In the genomic region with DNA sequence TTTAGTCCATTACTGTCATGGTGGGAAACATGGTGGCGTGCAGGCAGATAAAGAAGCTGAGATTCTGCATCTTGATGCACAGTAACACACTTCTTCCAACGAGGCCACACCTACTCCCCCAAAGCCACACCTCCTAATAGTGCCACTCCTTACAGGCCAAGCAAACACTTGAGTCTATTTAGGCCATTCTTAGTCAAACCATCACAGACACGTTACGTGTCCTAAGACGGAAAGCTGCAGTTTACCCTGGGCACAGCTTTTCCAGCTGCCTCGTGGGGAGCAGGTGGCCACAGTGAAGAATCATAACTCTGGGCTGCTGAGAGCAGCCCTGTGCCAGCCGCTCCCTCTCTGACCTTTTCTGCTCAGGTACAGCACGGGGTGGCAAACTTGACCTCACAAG, we compare ENCODE assay signal across 24 mouse cellular contexts. TPM values are rescaled to one million over a fixed set of nuclear protein-coding genes. Genes with fewer than 3 reads are reported as not detected.
A peak's percentile ranks its signal among the peaks of the same experiment; 100 is the strongest.
DNase-seq lines count a peak whose midpoint lies in the region; ATAC-seq and TF ChIP-seq lines count a peak whose summit lies in the region.
"Had no signal": no experiment of that assay in that cellular context is flagged by ENCODE, and none has a peak within 500 bp of the region (broad histone marks: within the 10 kb centered on the region; RNA-seq: fewer than 3 reads in every experiment).

No protein-coding gene starts in this region.

- no peak overlapping the region for H3K4me2 ChIP-seq in liver, embryonic 11.5 days
- H3K4me2 ChIP-seq: forebrain, embryonic 13.5 days; heart, embryonic 12.5 days; heart, embryonic 15.5 days; hindbrain, embryonic 13.5 days had no signal

- no peak for TF ChIP-seq CTCF in lung, adult 2 months (IDR thresholded peaks at IDR 0.05; ENCODE audit: insufficient read depth, low read length)

- no peaks in the 10 kb centered on the region for H3K27me3 ChIP-seq in liver, embryonic 11.5 days (replicated peaks; ENCODE audit: control insufficient read depth, insufficient read depth, low read length)
- H3K27me3 ChIP-seq: forebrain, embryonic 13.5 days; heart, embryonic 12.5 days; heart, embryonic 15.5 days had no signal

- no peak overlapping the region for H3K27ac ChIP-seq in liver, embryonic 11.5 days (ENCODE audit: low read depth, low read length)
- H3K27ac ChIP-seq: forebrain, embryonic 10.5 days; forebrain, embryonic 13.5 days; heart, embryonic 15.5 days; hindbrain, embryonic 10.5 days; hindbrain, embryonic 13.5 days had no signal

- H3K9me3 ChIP-seq in liver, embryonic 11.5 days (ENCODE audit: control insufficient read depth, low read length): no peaks in the 10 kb centered on the region
- H3K9me3 ChIP-seq: forebrain, embryonic 10.5 days; forebrain, embryonic 13.5 days; heart, embryonic 12.5 days; heart, embryonic 15.5 days; hindbrain, embryonic 10.5 days; hindbrain, embryonic 13.5 days had no signal

- no peak for ATAC-seq in liver, embryonic 11.5 days (replicated peaks; ENCODE audit: low FRiP score)
- ATAC-seq: CD4-positive, CD25-positive, alpha-beta regulatory T cell, adult 4 months; forebrain, embryonic 13.5 days; forebrain, postnatal 0 days; hindbrain, embryonic 16.5 days had no signal

- no peak overlapping the region for H3K4me3 ChIP-seq in lung, adult 2 months (replicated peaks; ENCODE audit: extremely low read depth, low read depth, low read length)
- no peak overlapping the region for H3K4me3 ChIP-seq in liver, embryonic 11.5 days (ENCODE audit: low read depth, low read length)
- H3K4me3 ChIP-seq: forebrain, embryonic 10.5 days; forebrain, embryonic 13.5 days; heart, embryonic 12.5 days; heart, embryonic 15.5 days; hindbrain, embryonic 10.5 days; hindbrain, embryonic 13.5 days had no signal

- no peak overlapping the region for H3K9ac ChIP-seq in liver, embryonic 11.5 days (ENCODE audit: low read depth, low read length)
- H3K9ac ChIP-seq: forebrain, embryonic 13.5 days; forebrain, postnatal 0 days; heart, embryonic 12.5 days; heart, embryonic 15.5 days; hindbrain, embryonic 13.5 days had no signal

- peaks cover 3% of the 10 kb centered on the region; the same call in 1 of the 2 replicates for H3K36me3 ChIP-seq in liver, embryonic 11.5 days (ENCODE audit: control insufficient read depth, insufficient read depth, low read length)

- 64% methylated on average over 8 of the region's 8 CpGs for WGBS in lung, adult 2 months
- WGBS in liver, embryonic 11.5 days: 86% methylated on average over 8 of the region's 8 CpGs

- peaks cover 3% of the 10 kb centered on the region; the same call in 1 of the 2 replicates for H3K4me1 ChIP-seq in lung, adult 2 months (ENCODE audit: control insufficient read depth, insufficient read depth, low read length)
- peaks cover 4% of the 10 kb centered on the region; the same call in 1 of the 2 replicates for H3K4me1 ChIP-seq in liver, embryonic 11.5 days (replicated peaks; ENCODE audit: control insufficient read depth, insufficient read depth, low read length)

- peak; percentile 55 to 67 for DNase-seq in lung, adult 18-20 months
- no peak for DNase-seq in lung, adult 2 months
- peak; percentile 67 for DNase-seq in ZHBTc4 (ENCODE audit: low read depth, low spot score)
- peak; percentile 53 for DNase-seq in lung, postnatal 25 days (ENCODE audit: low spot score)
- DNase-seq in liver, embryonic 11.5 days (ENCODE audit: low spot score): no peak
- DNase-seq in retina, embryonic 14.5 days (ENCODE audit: low spot score): no peak
- DNase-seq: adrenal gland, postnatal 10 days; adrenal gland, postnatal 36 days; cerebellum, adult 18-20 months; cerebellum, adult 9-10 months; cerebellum, postnatal 14 days; forebrain, postnatal 0 days; gastrocnemius, postnatal 36 days; heart, postnatal 10 days; heart, postnatal 36 days had no signal

- no peak for TF ChIP-seq POLR2A in lung, adult 2 months (IDR thresholded peaks at IDR 0.05; ENCODE audit: borderline replicate concordance, extremely low read depth, low read depth, low read length)

RNA-seq across cellular contexts. Expression of gene Mlycd, which starts 13.6 kb away (rescaled TPM):
- polyA plus RNA-seq in lung, adult 2 months (2012; rRNA removed): 26.9 and 32.0 TPM in 2 replicates
- polyA plus RNA-seq in liver, embryonic 11.5 days (2014; fragmentation: Nextera tagmentation; extraction: Ambion mirVana): 13.7 and 15.0 TPM in 2 replicates

RNA-seq across cellular contexts. Expression of gene Osgin1, which starts 25.6 kb away (rescaled TPM):
- 48.8 and 57.9 TPM in 2 replicates for polyA plus RNA-seq in lung, adult 2 months (2012; rRNA removed)
- polyA plus RNA-seq in liver, embryonic 11.5 days (2014; fragmentation: Nextera tagmentation; extraction: Ambion mirVana): 15.6 and 17.9 TPM in 2 replicates

RNA-seq across cellular contexts. Expression of gene Necab2, which starts 38.2 kb away (rescaled TPM):
- 0.63 and 1.0 TPM in 2 replicates for polyA plus RNA-seq in lung, adult 2 months (2012; rRNA removed)
- polyA plus RNA-seq in liver, embryonic 11.5 days (2014; fragmentation: Nextera tagmentation; extraction: Ambion mirVana): 0.95 and 1.1 TPM in 2 replicates
- polyA plus RNA-seq: C2C12; CD4-positive, CD25-positive, alpha-beta regulatory T cell, adult 4 months had no signal

Comparison
In these comparisons a context has a peak if more than half of its experiments do, and no peak if none do; other contexts are left out.
1. DNase-seq: peak in lung, adult 18-20 months (2 of 2), ZHBTc4 (single experiment) and lung, postnatal 25 days (single experiment); none in lung, adult 2 months (single experiment), liver, embryonic 11.5 days (single experiment) and retina, embryonic 14.5 days (single experiment).